In the genomic region with DNA sequence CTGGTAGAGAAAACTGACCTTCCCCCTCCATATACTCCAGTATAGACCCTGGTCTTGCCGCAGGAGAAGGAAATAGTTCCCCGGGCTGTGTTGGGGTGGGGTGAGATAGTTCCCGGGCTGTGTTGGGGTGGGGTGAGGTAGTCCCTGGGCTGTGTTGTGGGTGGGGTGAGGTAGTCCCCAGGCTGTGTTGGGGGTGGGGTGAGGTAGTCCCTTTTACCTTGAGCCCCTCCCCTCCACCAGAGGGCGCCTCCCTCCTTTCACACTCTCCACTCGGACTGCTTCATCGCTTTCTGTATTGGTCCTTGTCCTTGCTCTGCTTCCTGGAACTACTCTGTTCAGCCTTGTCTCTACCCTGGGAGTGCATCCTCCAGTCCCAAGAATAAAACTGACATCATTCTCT, we compare ENCODE assay signal across 8 mouse cellular contexts. TPM values are rescaled to one million over a fixed set of nuclear protein-coding genes. Genes with fewer than 3 reads are reported as not detected.
DNase-seq lines count a peak whose midpoint lies in the region; ATAC-seq lines count a peak whose summit lies in the region.

No protein-coding gene starts in this region.

- no peak overlapping the region for H3K4me2 ChIP-seq in hindbrain, embryonic 11.5 days (replicated peaks; ENCODE audit: low read depth, low read length)
- H3K4me2 ChIP-seq in forebrain, embryonic 15.5 days (replicated peaks), result no peak overlapping the region

- H3K4me1 ChIP-seq in hindbrain, embryonic 11.5 days (replicated peaks; ENCODE audit: control insufficient read depth, insufficient read depth, low read length), result no peaks in the 10 kb centered on the region
- H3K4me1 ChIP-seq in hindbrain, embryonic 10.5 days (replicated peaks), result 0 out of 2 replicates have a peak, but pooled peaks cover 3% of the 10 kb centered on the region
- peaks cover 5% of the 10 kb centered on the region; the same call in 1 of the 2 replicates for H3K4me1 ChIP-seq in forebrain, embryonic 15.5 days

- no peaks in the 10 kb centered on the region for H3K27me3 ChIP-seq in hindbrain, embryonic 11.5 days (ENCODE audit: control insufficient read depth, insufficient read depth, low read length)
- H3K27me3 ChIP-seq in hindbrain, embryonic 10.5 days (ENCODE audit: insufficient read depth, poor library complexity, severe bottlenecking), result no peaks in the 10 kb centered on the region
- H3K27me3 ChIP-seq in forebrain, embryonic 15.5 days, result no peaks in the 10 kb centered on the region

- intact Hi-C loops in heart, postnatal 10 days (cut with DNase I), result no loop called here

- DNase-seq in hindbrain, embryonic 11.5 days (ENCODE audit: low spot score), result peak; percentile 36
- DNase-seq in hindbrain, embryonic 10.5 days (ENCODE audit: low spot score), result no peak
- peak; percentile 54 for DNase-seq in adrenal gland, postnatal 10 days
- DNase-seq in heart, postnatal 10 days, result peak; percentile 21 to 43
- DNase-seq in kidney, postnatal 4 days, result peak; percentile 56 to 67
- peak; percentile 23 for DNase-seq in retina, postnatal 1 day
- no peak for DNase-seq in right cerebral cortex, postnatal 4 days

- H3K4me3 ChIP-seq in hindbrain, embryonic 11.5 days (ENCODE audit: low read depth, low read length), result no peak overlapping the region
- no peak overlapping the region for H3K4me3 ChIP-seq in hindbrain, embryonic 10.5 days
- no peak overlapping the region for H3K4me3 ChIP-seq in forebrain, embryonic 15.5 days

- ATAC-seq in hindbrain, embryonic 11.5 days (ENCODE audit: low FRiP score), result no peak
- ATAC-seq in forebrain, embryonic 15.5 days (replicated peaks), result no peak

- H3K36me3 ChIP-seq in hindbrain, embryonic 11.5 days (ENCODE audit: control insufficient read depth, insufficient read depth, low read length), result no peaks in the 10 kb centered on the region
- no peaks in the 10 kb centered on the region for H3K36me3 ChIP-seq in hindbrain, embryonic 10.5 days
- no peaks in the 10 kb centered on the region for H3K36me3 ChIP-seq in forebrain, embryonic 15.5 days

- H3K9ac ChIP-seq in hindbrain, embryonic 11.5 days (ENCODE audit: low read depth, low read length), result no peak overlapping the region
- H3K9ac ChIP-seq in forebrain, embryonic 15.5 days (replicated peaks), result no peak overlapping the region

- no peak overlapping the region for H3K27ac ChIP-seq in hindbrain, embryonic 11.5 days (ENCODE audit: low read depth, low read length)
- no peak overlapping the region for H3K27ac ChIP-seq in hindbrain, embryonic 10.5 days
- H3K27ac ChIP-seq in forebrain, embryonic 15.5 days (replicated peaks), result no peak overlapping the region

- no peaks in the 10 kb centered on the region for H3K9me3 ChIP-seq in hindbrain, embryonic 11.5 days (ENCODE audit: control insufficient read depth, low read length)
- H3K9me3 ChIP-seq in hindbrain, embryonic 10.5 days, result no peaks in the 10 kb centered on the region
- no peaks in the 10 kb centered on the region for H3K9me3 ChIP-seq in forebrain, embryonic 15.5 days

- WGBS in hindbrain, embryonic 11.5 days, result 50% methylated on average over 6 of the region's 6 CpGs
- WGBS in hindbrain, embryonic 10.5 days, result 52% methylated on average over 6 of the region's 6 CpGs
- WGBS in forebrain, embryonic 15.5 days, result 52% methylated on average over 6 of the region's 6 CpGs

RNA-seq across cellular contexts. Expression of a gene that starts 27.8 kb away (rescaled TPM):
- polyA plus RNA-seq in hindbrain, embryonic 11.5 days (2014; fragmentation: Nextera tagmentation; extraction: Ambion mirVana), result 123 and 136 TPM in 2 replicates
- polyA plus RNA-seq in hindbrain, embryonic 10.5 days (2016; fragmentation: Nextera tagmentation; extraction: Ambion mirVana), result 128 and 146 TPM in 2 replicates
- total RNA-seq in adrenal gland, postnatal 10 days (2021), result 100 to 1,000 TPM in 1 of 2 experiments, 10 to 100 TPM in 1; 97.4 to 178 TPM
- 10 to 100 TPM; 36.6 to 56.3 TPM for total RNA-seq in heart, postnatal 10 days (2021)
- polyA plus RNA-seq in forebrain, embryonic 15.5 days (2015; fragmentation: Nextera tagmentation; extraction: Ambion mirVana), result 164 and 171 TPM in 2 replicates

RNA-seq across cellular contexts. Expression of a gene that starts 31.7 kb away (rescaled TPM):
- polyA plus RNA-seq in hindbrain, embryonic 11.5 days (2014; fragmentation: Nextera tagmentation; extraction: Ambion mirVana), result 0.13 and 0.20 TPM in 2 replicates
- polyA plus RNA-seq in hindbrain, embryonic 10.5 days (2016; fragmentation: Nextera tagmentation; extraction: Ambion mirVana), result 0.05 TPM in 2 replicates
- 1 to 10 TPM; 2.1 to 2.5 TPM for total RNA-seq in adrenal gland, postnatal 10 days (2021)
- not detected for total RNA-seq in heart, postnatal 10 days (2021)
- polyA plus RNA-seq in forebrain, embryonic 15.5 days (2015; fragmentation: Nextera tagmentation; extraction: Ambion mirVana), result 5.1 and 5.4 TPM in 2 replicates

RNA-seq across cellular contexts. Expression of a gene that starts 40.3 kb away (rescaled TPM):
- polyA plus RNA-seq in hindbrain, embryonic 11.5 days (2014; fragmentation: Nextera tagmentation; extraction: Ambion mirVana), result 83.6 and 87.1 TPM in 2 replicates
- polyA plus RNA-seq in hindbrain, embryonic 10.5 days (2016; fragmentation: Nextera tagmentation; extraction: Ambion mirVana), result 112 and 115 TPM in 2 replicates
- 10 to 100 TPM; 51.1 to 58.8 TPM for total RNA-seq in adrenal gland, postnatal 10 days (2021)
- total RNA-seq in heart, postnatal 10 days (2021), result 10 to 100 TPM; 24.9 to 27.2 TPM
- polyA plus RNA-seq in forebrain, embryonic 15.5 days (2015; fragmentation: Nextera tagmentation; extraction: Ambion mirVana), result 96.5 and 97.4 TPM in 2 replicates

RNA-seq across cellular contexts. Expression of a gene that starts 45.2 kb away (rescaled TPM):
- polyA plus RNA-seq in hindbrain, embryonic 11.5 days (2014; fragmentation: Nextera tagmentation; extraction: Ambion mirVana), result 1.6 and 2.6 TPM in 2 replicates
- 2.8 and 2.9 TPM in 2 replicates for polyA plus RNA-seq in hindbrain, embryonic 10.5 days (2016; fragmentation: Nextera tagmentation; extraction: Ambion mirVana)
- 1 to 10 TPM; 1.3 to 3.1 TPM for total RNA-seq in adrenal gland, postnatal 10 days (2021)
- not detected for total RNA-seq in heart, postnatal 10 days (2021)
- 1.5 and 2.5 TPM in 2 replicates for polyA plus RNA-seq in forebrain, embryonic 15.5 days (2015; fragmentation: Nextera tagmentation; extraction: Ambion mirVana)

RNA-seq across cellular contexts. Expression of a gene that starts 45.9 kb away (rescaled TPM):
- 100 and 111 TPM in 2 replicates for polyA plus RNA-seq in hindbrain, embryonic 11.5 days (2014; fragmentation: Nextera tagmentation; extraction: Ambion mirVana)
- polyA plus RNA-seq in hindbrain, embryonic 10.5 days (2016; fragmentation: Nextera tagmentation; extraction: Ambion mirVana), result 95.6 and 106 TPM in 2 replicates
- total RNA-seq in adrenal gland, postnatal 10 days (2021), result 10 to 100 TPM; 73.8 to 75.8 TPM
- total RNA-seq in heart, postnatal 10 days (2021), result 10 to 100 TPM; 43.6 to 44.4 TPM
- 130 and 133 TPM in 2 replicates for polyA plus RNA-seq in forebrain, embryonic 15.5 days (2015; fragmentation: Nextera tagmentation; extraction: Ambion mirVana)

Comparison
In these comparisons a context has a peak if more than half of its experiments do, and no peak if none do; other contexts are left out.
1. DNase-seq: peak in hindbrain, embryonic 11.5 days (single experiment), adrenal gland, postnatal 10 days (single experiment), heart, postnatal 10 days (2 of 2), kidney, postnatal 4 days (2 of 2) and retina, postnatal 1 day (single experiment); none in hindbrain, embryonic 10.5 days (single experiment) and right cerebral cortex, postnatal 4 days (single experiment).